ENCODE assay signal across 19 mouse cellular contexts in genomic region chr10:83970501-83970900, GRCm38 (mm10).
DNase-seq lines count a peak whose midpoint lies in the region; ATAC-seq and TF ChIP-seq lines count a peak whose summit lies in the region.
"Had no signal": no experiment of that assay in that cellular context is flagged by ENCODE, and none has a peak within 500 bp of the region (broad histone marks: within the 10 kb centered on the region; RNA-seq: fewer than 3 reads in every experiment).

No protein-coding gene starts in this region.

- WGBS in intestine, postnatal 0 days, result 60% methylated on average over 3 of the region's 3 CpGs
- 53% methylated on average over 3 of the region's 3 CpGs for WGBS in intestine, embryonic 16.5 days
- 50% methylated on average over 3 of the region's 3 CpGs for WGBS in stomach, postnatal 0 days
- WGBS in forebrain, embryonic 12.5 days, result 86% methylated on average over 3 of the region's 3 CpGs

- TF ChIP-seq EP300 in stomach, postnatal 0 days (optimal IDR thresholded peaks at IDR 0.05), result no peak

- H3K27me3 ChIP-seq in intestine, postnatal 0 days (replicated peaks; ENCODE audit: control insufficient read depth, insufficient read depth, low read length), result no peaks in the 10 kb centered on the region
- no peaks in the 10 kb centered on the region for H3K27me3 ChIP-seq in intestine, embryonic 16.5 days (replicated peaks; ENCODE audit: control insufficient read depth, insufficient read depth, low read length)
- no peaks in the 10 kb centered on the region for H3K27me3 ChIP-seq in stomach, postnatal 0 days (ENCODE audit: control insufficient read depth, insufficient read depth, low read length)
- H3K27me3 ChIP-seq in forebrain, embryonic 12.5 days, result no peaks in the 10 kb centered on the region
- H3K27me3 ChIP-seq: heart, embryonic 15.5 days; hindbrain, embryonic 15.5 days; liver, embryonic 13.5 days; midbrain, embryonic 15.5 days had no signal

- H3K9me3 ChIP-seq in intestine, postnatal 0 days (ENCODE audit: control insufficient read depth), result no peaks in the 10 kb centered on the region
- H3K9me3 ChIP-seq in intestine, embryonic 16.5 days (ENCODE audit: control insufficient read depth, low read length), result no peaks in the 10 kb centered on the region
- H3K9me3 ChIP-seq in stomach, postnatal 0 days (ENCODE audit: control insufficient read depth, low read length), result no peaks in the 10 kb centered on the region
- no peaks in the 10 kb centered on the region for H3K9me3 ChIP-seq in forebrain, embryonic 12.5 days
- H3K9me3 ChIP-seq: heart, embryonic 15.5 days; hindbrain, embryonic 15.5 days; liver, embryonic 13.5 days; midbrain, embryonic 15.5 days had no signal

- peak; percentile 34; the same call in 1 of the 2 replicates for TF ChIP-seq CTCF in intestine, postnatal 0 days (IDR thresholded peaks at IDR 0.05; ENCODE audit: low read depth)
- peak; percentile 39 for TF ChIP-seq CTCF in stomach, postnatal 0 days (IDR thresholded peaks at IDR 0.05; ENCODE audit: low read depth)

- DNase-seq in lung, postnatal 10 days, result peak; percentile 48
- no peak for DNase-seq in lung, adult 18-20 months
- DNase-seq in heart, postnatal 10 days, result peak; percentile 27 to 42
- no peak for DNase-seq in stomach, postnatal 0 days (ENCODE audit: low spot score)
- DNase-seq in layer of hippocampus, adult 11-12 months (ENCODE audit: low spot score), result no peak
- DNase-seq: adrenal gland, postnatal 25 days; cerebellum, adult 9-11 months; forebrain, postnatal 0 days; liver, embryonic 13.5 days; right cerebral cortex, postnatal 25 days; thymus, postnatal 4 days had no signal

- no peak for ATAC-seq in intestine, postnatal 0 days
- ATAC-seq in intestine, embryonic 16.5 days, result no peak
- no peak for ATAC-seq in stomach, postnatal 0 days (ENCODE audit: low FRiP score, low TSS enrichment)
- ATAC-seq in forebrain, embryonic 12.5 days (ENCODE audit: low FRiP score), result no peak
- ATAC-seq: activated CD4-positive, CD25-positive, alpha-beta regulatory T cell, adult 4 months; forebrain, postnatal 0 days; midbrain, embryonic 15.5 days had no signal

- no peak overlapping the region for H3K27ac ChIP-seq in intestine, postnatal 0 days (ENCODE audit: low read depth, low read length)
- H3K27ac ChIP-seq in intestine, embryonic 16.5 days (ENCODE audit: low read length), result no peak overlapping the region
- no peak overlapping the region for H3K27ac ChIP-seq in stomach, postnatal 0 days (replicated peaks)
- H3K27ac ChIP-seq in forebrain, embryonic 12.5 days, result no peak overlapping the region
- H3K27ac ChIP-seq: heart, embryonic 15.5 days; hindbrain, embryonic 15.5 days; left cerebral cortex, adult 2 months; liver, embryonic 13.5 days; midbrain, embryonic 15.5 days had no signal

- H3K36me3 ChIP-seq in intestine, postnatal 0 days (ENCODE audit: control insufficient read depth, insufficient read depth), result no peaks in the 10 kb centered on the region
- H3K36me3 ChIP-seq in intestine, embryonic 16.5 days (ENCODE audit: control insufficient read depth, insufficient read depth, low read length), result no peaks in the 10 kb centered on the region
- H3K36me3 ChIP-seq in stomach, postnatal 0 days (ENCODE audit: control insufficient read depth, insufficient read depth, low read length), result no peaks in the 10 kb centered on the region
- H3K36me3 ChIP-seq in forebrain, embryonic 12.5 days (replicated peaks), result no peaks in the 10 kb centered on the region
- H3K36me3 ChIP-seq: heart, embryonic 15.5 days; hindbrain, embryonic 15.5 days; liver, embryonic 13.5 days; midbrain, embryonic 15.5 days had no signal

- H3K4me1 ChIP-seq in intestine, postnatal 0 days (replicated peaks; ENCODE audit: control insufficient read depth, insufficient read depth, low read length), result no peaks in the 10 kb centered on the region
- H3K4me1 ChIP-seq in intestine, embryonic 16.5 days (ENCODE audit: control insufficient read depth, insufficient read depth, low read length), result no peaks in the 10 kb centered on the region
- H3K4me1 ChIP-seq in stomach, postnatal 0 days (replicated peaks; ENCODE audit: control insufficient read depth, insufficient read depth), result no peaks in the 10 kb centered on the region
- no peaks in the 10 kb centered on the region for H3K4me1 ChIP-seq in forebrain, embryonic 12.5 days
- H3K4me1 ChIP-seq: hindbrain, embryonic 15.5 days; liver, embryonic 13.5 days; midbrain, embryonic 15.5 days had no signal

- no peak overlapping the region for H3K4me3 ChIP-seq in intestine, postnatal 0 days (ENCODE audit: low read depth, low read length)
- no peak overlapping the region for H3K4me3 ChIP-seq in intestine, embryonic 16.5 days (ENCODE audit: low read length)
- H3K4me3 ChIP-seq in stomach, postnatal 0 days (ENCODE audit: low read depth, low read length), result no peak overlapping the region
- H3K4me3 ChIP-seq in forebrain, embryonic 12.5 days (replicated peaks), result no peak overlapping the region
- H3K4me3 ChIP-seq: heart, embryonic 15.5 days; hindbrain, embryonic 15.5 days; left cerebral cortex, adult 2 months; liver, embryonic 13.5 days; midbrain, embryonic 15.5 days had no signal

- intact Hi-C loops in heart, postnatal 10 days (cut with DNase I), result no loop called here

- H3K9ac ChIP-seq in intestine, postnatal 0 days (ENCODE audit: low read depth, low read length), result no peak overlapping the region
- H3K9ac ChIP-seq in intestine, embryonic 16.5 days (ENCODE audit: low read depth, low read length), result no peak overlapping the region
- no peak overlapping the region for H3K9ac ChIP-seq in stomach, postnatal 0 days (ENCODE audit: low read length)
- H3K9ac ChIP-seq in forebrain, embryonic 12.5 days, result no peak overlapping the region
- H3K9ac ChIP-seq: forebrain, postnatal 0 days; heart, embryonic 15.5 days; hindbrain, embryonic 15.5 days; liver, embryonic 13.5 days; midbrain, embryonic 15.5 days had no signal

- H3K4me2 ChIP-seq in intestine, postnatal 0 days (replicated peaks; ENCODE audit: low read depth), result no peak overlapping the region
- no peak overlapping the region for H3K4me2 ChIP-seq in intestine, embryonic 16.5 days (ENCODE audit: low read depth, low read length)
- H3K4me2 ChIP-seq in stomach, postnatal 0 days (replicated peaks; ENCODE audit: low read depth), result no peak overlapping the region
- no peak overlapping the region for H3K4me2 ChIP-seq in forebrain, embryonic 12.5 days
- H3K4me2 ChIP-seq: heart, embryonic 15.5 days; hindbrain, embryonic 15.5 days; liver, embryonic 13.5 days; midbrain, embryonic 15.5 days had no signal

Comparison
In these comparisons a context has a peak if more than half of its experiments do, and no peak if none do; other contexts are left out.
1. DNase-seq: peak in lung, postnatal 10 days (single experiment) and heart, postnatal 10 days (2 of 2); none in lung, adult 18-20 months (0 of 2), stomach, postnatal 0 days (single experiment) and layer of hippocampus, adult 11-12 months (single experiment).